Mouse (Mus musculus) megakaryocyte-erythroid progenitor cell, adult 5-6 weeks (primary cell): ENCODE measurements around the gene Dguok. TPM values are rescaled to one million over a fixed set of nuclear protein-coding genes. Genes with fewer than 3 reads are reported as not detected.

Source experiments
- ATAC-seq: replicated peaks from 2 replicates; pipeline ENCODE4 v1.8.0; 2016; ENCODE audit warnings: mild to moderate bottlenecking, inconsistent platforms; ENCODE audit not compliant: severe bottlenecking, poor library complexity, low FRiP score, low TSS enrichment
- total RNA-seq, 2 experiments: library from RNA; stranded (forward) in 1 of 2; stranded (reverse) in 1 of 2; fragments of 200-1000, 215-1000 nt in 1 of 2; fragments of >200 nt in 1 of 2; fragmentation: Nextera tagmentation in 1 of 2; gene quantifications; 2 replicates each; pipeline ENCODE4 v1.2.3; 2014 to 2017

Dguok gene
- total RNA-seq, 2 experiments from 2014 or later = 37.9 to 53.6 TPM

- no peak for ATAC-seq
Measured at GRCm38 (mm10) chr6:83439119-83439767, 67.5 kb downstream of the Dguok start.

GRCm38 (mm10) chr6:83438584-83438983 lies 68.2 kb downstream of the Dguok start:
- ATAC-seq = no peak

- no peak for ATAC-seq
Measured at GRCm38 (mm10) chr6:83437802-83438201, 69.0 kb downstream of the Dguok start.

- no peak for ATAC-seq
Measured at GRCm38 (mm10) chr6:83437225-83437624, 69.5 kb downstream of the Dguok start.

GRCm38 (mm10) chr6:83436547-83436946 lies 70.2 kb downstream of the Dguok start:
- no peak for ATAC-seq

GRCm38 (mm10) chr6:83435174-83435573 lies 71.6 kb downstream of the Dguok start:
- ATAC-seq = no peak

- no peak for ATAC-seq
Measured at GRCm38 (mm10) chr6:83433546-83433945, 73.2 kb downstream of the Dguok start.

GRCm38 (mm10) chr6:83432966-83433365 lies 73.8 kb downstream of the Dguok start:
- ATAC-seq = no peak

Other genes with a start within 250 kb of the Dguok start
- gene Mthfd2, start 181.1 kb downstream of the Dguok start, total RNA-seq (2014; fragmentation: Nextera tagmentation) = 20.4 and 44.9 TPM in 2 replicates
- 26.9 and 30.5 TPM in 2 replicates for gene Mthfd2, start 181.1 kb downstream of the Dguok start, total RNA-seq (2017)
- gene Mob1a, start 181.0 kb downstream of the Dguok start, total RNA-seq (2014; fragmentation: Nextera tagmentation) = 58.8 and 60.6 TPM in 2 replicates
- gene Mob1a, start 181.0 kb downstream of the Dguok start, total RNA-seq (2017) = 117 and 119 TPM in 2 replicates
- 127 and 162 TPM in 2 replicates for gene Bola3, start 157.8 kb downstream of the Dguok start, total RNA-seq (2014; fragmentation: Nextera tagmentation)
- 90.1 and 125 TPM in 2 replicates for gene Bola3, start 157.8 kb downstream of the Dguok start, total RNA-seq (2017)
- gene Tet3, start 47.9 kb downstream of the Dguok start, total RNA-seq (2014; fragmentation: Nextera tagmentation) = 46.9 and 55.9 TPM in 2 replicates
- 12.6 and 13.5 TPM in 2 replicates for gene Tet3, start 47.9 kb downstream of the Dguok start, total RNA-seq (2017)
- gene Actg2, start 29.3 kb upstream of the Dguok start, total RNA-seq (2014; fragmentation: Nextera tagmentation) = not detected in 2 replicates
- not detected in 2 replicates for gene Actg2, start 29.3 kb upstream of the Dguok start, total RNA-seq (2017)
- 22.7 and 24.9 TPM in 2 replicates for gene Stambp, start 65.8 kb upstream of the Dguok start, total RNA-seq (2014; fragmentation: Nextera tagmentation)
- gene Stambp, start 65.8 kb upstream of the Dguok start, total RNA-seq (2017) = 2.4 and 3.2 TPM in 2 replicates
- gene Clec4f, start 149.2 kb upstream of the Dguok start, total RNA-seq (2014; fragmentation: Nextera tagmentation) = not detected in 2 replicates
- not detected in 2 replicates for gene Clec4f, start 149.2 kb upstream of the Dguok start, total RNA-seq (2017)
- gene Cd207, start 170.9 kb upstream of the Dguok start, total RNA-seq (2014; fragmentation: Nextera tagmentation) = not detected in 2 replicates
- not detected in 2 replicates for gene Cd207, start 170.9 kb upstream of the Dguok start, total RNA-seq (2017)
- not detected in 2 replicates for gene Vax2, start 204.3 kb upstream of the Dguok start, total RNA-seq (2014; fragmentation: Nextera tagmentation)
- gene Vax2, start 204.3 kb upstream of the Dguok start, total RNA-seq (2017) = not detected in 2 replicates
- gene Atp6v1b1, start 236.0 kb upstream of the Dguok start, total RNA-seq (2014; fragmentation: Nextera tagmentation) = not detected in 2 replicates
- gene Atp6v1b1, start 236.0 kb upstream of the Dguok start, total RNA-seq (2017) = not detected in 2 replicates